Mouse (Mus musculus): ENCODE data around the gene Gm13057. TPM values are rescaled to one million over a fixed set of nuclear protein-coding genes. Genes with fewer than 3 reads are reported as not detected.

Gene Gm13057
- polyA plus RNA-seq (2014; fragmentation: Illumina TruSeq; extraction: RNeasy Lipid Tissue Mini Kit (QIAGEN cat#74804); ENCODE audit: low replicate concordance), result not detected

GRCm38 (mm10) chr4:143551400-143551799 lies at the start of gene Gm13057, which contains the start of gene BC080695:
Gene Gm13057 (plus strand): TSS chr4:143551709.
Gene BC080695 (plus strand): TSS chr4:143551700.

GRCm38 (mm10) chr4:143511043-143511442 lies 40.5 kb upstream of the Gm13057 start, which contains the start of gene Gm13043:
Gene Gm13043 (plus strand): TSS chr4:143511343.

GRCm38 (mm10) chr4:143535654-143536053 lies 15.9 kb upstream of the Gm13057 start, which contains the start of gene Gm13040:
Gene Gm13040 (plus strand): TSS chr4:143535954.

Other genes with a start within 250 kb of the Gm13057 start
- not detected for gene Lrrc38, start 202.0 kb upstream of the Gm13057 start, polyA plus RNA-seq (2014; fragmentation: Illumina TruSeq; extraction: RNeasy Lipid Tissue Mini Kit (QIAGEN cat#74804); ENCODE audit: low replicate concordance)
- not detected for gene Pramel1, start 157.3 kb upstream of the Gm13057 start, polyA plus RNA-seq (2014; fragmentation: Illumina TruSeq; extraction: RNeasy Lipid Tissue Mini Kit (QIAGEN cat#74804); ENCODE audit: low replicate concordance)
- gene Pramef8, start 139.3 kb upstream of the Gm13057 start, polyA plus RNA-seq (2014; fragmentation: Illumina TruSeq; extraction: RNeasy Lipid Tissue Mini Kit (QIAGEN cat#74804); ENCODE audit: low replicate concordance), result 10.7 TPM
- gene Oog4, start 101.4 kb upstream of the Gm13057 start, polyA plus RNA-seq (2014; fragmentation: Illumina TruSeq; extraction: RNeasy Lipid Tissue Mini Kit (QIAGEN cat#74804); ENCODE audit: low replicate concordance), result not detected
- not detected for gene Gm13043, start 40.4 kb upstream of the Gm13057 start, polyA plus RNA-seq (2014; fragmentation: Illumina TruSeq; extraction: RNeasy Lipid Tissue Mini Kit (QIAGEN cat#74804); ENCODE audit: low replicate concordance)
- gene Gm13040, start 15.8 kb upstream of the Gm13057 start, polyA plus RNA-seq (2014; fragmentation: Illumina TruSeq; extraction: RNeasy Lipid Tissue Mini Kit (QIAGEN cat#74804); ENCODE audit: low replicate concordance), result not detected
- not detected for gene BC080695, start within 50 bp of the Gm13057 start, polyA plus RNA-seq (2014; fragmentation: Illumina TruSeq; extraction: RNeasy Lipid Tissue Mini Kit (QIAGEN cat#74804); ENCODE audit: low replicate concordance)
- gene Gm13083, start 63.3 kb downstream of the Gm13057 start, polyA plus RNA-seq (2014; fragmentation: Illumina TruSeq; extraction: RNeasy Lipid Tissue Mini Kit (QIAGEN cat#74804); ENCODE audit: low replicate concordance), result not detected
- gene Gm13088, start 105.5 kb downstream of the Gm13057 start, polyA plus RNA-seq (2014; fragmentation: Illumina TruSeq; extraction: RNeasy Lipid Tissue Mini Kit (QIAGEN cat#74804); ENCODE audit: low replicate concordance), result not detected
- not detected for gene Gm13089, start 151.0 kb downstream of the Gm13057 start, polyA plus RNA-seq (2014; fragmentation: Illumina TruSeq; extraction: RNeasy Lipid Tissue Mini Kit (QIAGEN cat#74804); ENCODE audit: low replicate concordance)
- gene Gm13078, start 167.7 kb downstream of the Gm13057 start, polyA plus RNA-seq (2014; fragmentation: Illumina TruSeq; extraction: RNeasy Lipid Tissue Mini Kit (QIAGEN cat#74804); ENCODE audit: low replicate concordance), result not detected
- gene Gm13023, start 237.6 kb downstream of the Gm13057 start, polyA plus RNA-seq (2014; fragmentation: Illumina TruSeq; extraction: RNeasy Lipid Tissue Mini Kit (QIAGEN cat#74804); ENCODE audit: low replicate concordance), result not detected

Measured in small intestine, adult 10 weeks (tissue).